Mouse (Mus musculus) natural killer cell, adult 2 months (primary cell): ENCODE data around the gene Frmd8.

Experiments used
- DNase-seq, 2 experiments: peaks; one replicate each; pipeline ENCODE4 v3.0.0; 2022; ENCODE audit warnings: low spot score in 2 of 2

The Frmd8 gene

DNA sequence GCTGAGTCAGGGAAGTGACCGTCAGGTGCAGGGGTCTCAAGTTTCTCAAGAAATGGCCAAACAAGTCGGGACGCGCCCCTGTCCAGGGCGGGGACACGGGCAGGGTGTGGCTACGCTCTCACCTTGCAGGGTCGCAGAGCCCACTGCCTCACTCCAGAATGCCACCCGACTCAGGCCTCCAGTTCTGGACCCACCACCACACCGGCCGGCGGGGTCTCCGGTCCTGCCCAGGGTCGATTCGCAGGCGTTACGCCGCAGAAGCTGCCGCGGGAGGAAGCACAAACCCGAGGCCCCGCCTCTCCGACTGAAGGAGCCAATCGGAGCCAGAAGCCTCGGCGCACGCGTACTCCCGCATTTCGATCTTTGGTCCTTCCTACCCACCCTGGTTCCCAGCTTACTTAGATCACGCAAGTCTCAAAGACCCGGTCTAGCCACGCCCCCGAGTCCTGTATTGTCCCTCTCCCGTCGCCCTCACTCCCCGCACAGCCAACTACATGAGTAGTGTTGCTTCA lies at the start of gene Frmd8:
Gene Frmd8, minus strand, starts transcription at position 306 of the 512 bp plus-strand sequence.
- peak; percentile 86 to 88 for DNase-seq

DNA sequence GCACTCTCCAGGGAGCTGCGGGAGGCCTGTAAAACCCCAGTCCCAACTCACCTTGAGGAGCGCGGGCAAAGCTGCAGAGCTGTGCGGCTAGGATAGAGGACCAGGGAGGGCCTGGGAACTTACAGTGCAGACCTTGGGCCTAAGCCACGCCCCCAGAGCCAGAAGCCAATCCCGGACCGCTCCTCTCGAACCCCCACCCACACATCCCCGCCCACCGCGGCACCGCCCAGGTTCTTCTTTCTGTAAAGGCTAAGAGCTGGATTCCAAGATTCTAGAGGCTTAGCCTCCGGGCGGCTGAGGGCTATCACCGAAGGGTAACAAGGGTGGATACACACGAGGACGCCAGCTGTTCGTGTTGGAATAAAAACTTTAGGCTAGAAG lies 49.6 kb upstream of the Frmd8 start, which contains the start of gene Cdc42ep2:
Gene Cdc42ep2, minus strand, starts transcription at position 104 of the 381 bp plus-strand sequence.
- peak; percentile 86 to 91 for DNase-seq

DNA sequence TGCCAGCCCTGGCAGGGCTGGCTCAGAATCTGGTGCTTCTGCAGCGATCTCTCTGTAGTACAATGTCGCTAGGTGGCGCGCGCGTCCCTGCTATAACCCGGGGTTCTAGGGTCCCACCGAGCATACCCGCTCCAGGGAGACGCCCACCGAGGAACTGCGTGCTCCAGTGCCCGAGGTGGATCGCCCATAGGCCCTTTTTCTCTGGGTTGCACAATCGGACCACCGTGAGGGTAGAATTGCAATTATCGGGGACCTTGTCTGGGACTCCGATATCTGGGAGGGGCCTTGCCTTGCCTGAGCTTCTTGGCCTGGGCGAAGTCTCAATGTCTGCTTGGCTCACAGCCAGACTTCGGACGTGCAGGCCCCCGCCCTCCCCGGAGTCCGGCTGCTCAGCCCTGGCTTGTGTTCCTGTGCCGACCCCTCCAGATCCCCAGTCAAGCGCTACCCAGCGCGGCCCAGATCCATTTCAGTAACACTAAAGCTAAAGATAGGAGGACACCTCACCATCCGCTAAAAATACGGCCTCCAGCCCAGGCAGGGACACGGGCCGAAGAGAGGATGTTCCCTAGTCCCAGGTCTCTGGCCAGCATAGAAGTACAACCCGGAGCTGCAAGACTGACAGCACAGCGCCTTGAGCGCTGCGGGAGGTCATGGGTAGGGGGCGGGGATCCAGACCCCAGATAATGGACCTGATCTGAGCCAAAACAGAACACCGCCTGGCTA lies 49.1 kb upstream of the Frmd8 start:
- DNase-seq: peak; percentile 68 to 80

DNA sequence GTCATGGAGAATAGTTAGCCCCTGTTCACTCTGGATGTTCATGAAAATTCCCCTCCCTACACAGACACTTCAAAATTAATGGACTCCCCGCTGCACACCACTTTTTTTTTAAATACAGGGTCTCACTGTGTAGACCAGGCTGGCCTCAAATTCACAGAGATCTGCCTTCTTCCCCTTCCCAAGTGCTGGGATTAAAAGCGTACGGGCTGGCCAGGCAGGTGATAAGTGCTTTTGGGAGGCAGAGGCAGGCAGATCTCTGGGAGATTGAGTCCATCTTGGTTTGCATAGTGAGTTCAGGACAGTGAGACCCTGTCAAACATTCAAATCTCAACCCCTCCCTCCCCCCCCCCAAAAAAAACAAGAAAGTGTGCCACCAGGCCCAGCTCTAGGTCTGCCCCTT lies 47.9 kb upstream of the Frmd8 start:
- no peak for DNase-seq

DNA sequence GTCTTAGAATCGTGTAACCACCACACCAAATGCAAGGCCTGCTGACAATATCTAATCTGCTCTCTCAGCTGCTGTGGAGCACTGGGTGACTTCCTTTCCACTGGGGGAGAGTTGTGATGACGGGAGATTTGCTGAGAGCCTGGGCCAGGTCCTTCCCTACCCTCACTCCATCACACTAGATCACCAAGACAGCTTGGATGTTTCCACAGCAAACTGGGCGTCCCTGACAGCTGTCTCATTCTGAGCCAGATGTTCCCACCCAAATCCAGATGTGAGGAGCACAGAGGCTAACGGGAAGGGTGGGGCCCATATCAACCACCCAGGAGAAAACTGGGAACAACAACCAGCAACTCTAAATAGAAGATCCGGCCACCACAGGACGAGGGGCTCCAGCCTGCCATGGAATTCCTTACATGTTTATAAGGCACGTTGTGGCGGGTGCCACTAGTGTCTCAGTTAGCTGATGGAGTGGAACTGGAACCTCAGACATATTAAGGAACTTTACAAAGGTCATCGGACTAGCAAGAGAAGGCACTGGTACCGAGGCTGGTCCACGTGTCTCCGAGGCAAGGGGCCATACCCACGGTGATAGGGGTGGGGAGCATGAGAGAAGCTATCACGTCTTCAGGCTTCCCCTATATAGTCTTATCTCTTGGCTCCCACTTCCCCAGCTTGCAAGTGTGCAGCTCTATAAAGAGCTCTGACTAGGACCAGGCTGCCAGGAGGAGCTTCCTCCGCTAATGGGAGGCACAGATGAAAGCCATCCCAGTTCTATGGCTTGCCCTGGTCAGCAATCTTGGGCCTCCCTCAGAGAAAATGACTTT lies 47.3 kb upstream of the Frmd8 start:
- no peak for DNase-seq

DNA sequence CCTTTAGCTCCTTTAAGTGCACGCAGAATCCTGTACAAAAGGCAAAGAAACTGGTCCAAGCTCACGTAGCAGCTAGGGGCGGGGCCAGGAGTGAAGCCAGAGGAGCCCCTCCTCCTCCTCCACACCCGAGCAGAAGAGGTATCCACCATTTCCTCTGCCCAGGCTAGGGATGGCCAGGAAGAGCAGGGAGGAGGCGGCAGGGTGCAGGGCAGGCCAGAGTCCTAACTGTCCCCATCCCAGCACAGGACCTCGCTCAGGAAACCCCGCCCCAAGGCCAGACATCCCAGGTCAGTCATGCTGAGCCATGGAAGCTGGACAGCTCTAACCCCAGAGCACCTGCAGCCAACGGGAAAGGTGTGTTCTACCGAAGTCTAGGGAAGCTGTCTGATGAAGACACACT lies 46.6 kb upstream of the Frmd8 start:
- no peak for DNase-seq

DNA sequence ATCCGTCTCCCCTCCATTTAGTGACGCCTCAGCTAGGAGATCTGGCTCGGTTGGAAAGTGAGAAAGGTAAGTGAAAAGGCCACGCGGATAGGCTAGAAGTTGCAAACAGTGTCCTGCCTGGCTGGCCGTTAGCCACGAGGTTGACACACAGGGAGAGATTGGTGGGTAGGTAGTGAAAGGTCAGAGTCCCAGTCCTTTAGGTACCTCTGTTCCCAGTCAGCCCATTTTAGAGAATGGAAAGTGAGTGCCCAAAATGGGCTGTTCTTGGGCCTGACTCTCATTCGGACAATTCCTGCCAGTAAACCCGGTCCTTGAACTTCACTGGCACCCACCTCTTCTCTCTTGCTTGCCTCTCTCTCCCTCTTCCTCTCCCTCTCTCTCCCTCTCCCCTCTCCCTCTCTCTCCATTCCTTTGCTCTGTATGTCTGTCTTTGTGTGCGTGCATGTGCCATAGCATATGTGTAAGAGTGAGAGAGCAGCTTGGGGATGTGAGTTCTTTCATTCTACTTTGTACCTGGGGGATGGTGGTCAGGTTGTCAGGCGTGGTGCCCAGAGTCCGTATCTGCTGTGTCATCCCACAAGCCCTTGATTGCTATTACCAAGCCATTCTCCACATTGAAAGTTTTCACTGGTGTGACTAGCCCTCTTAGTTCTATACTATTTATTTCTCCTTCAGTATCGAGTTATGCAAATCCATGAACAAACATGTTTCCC lies 38.1 kb upstream of the Frmd8 start, which contains the start of gene Dpf2:
Gene Dpf2, minus strand, starts transcription at position 4 of the 713 bp plus-strand sequence.
- DNase-seq: no peak

DNA sequence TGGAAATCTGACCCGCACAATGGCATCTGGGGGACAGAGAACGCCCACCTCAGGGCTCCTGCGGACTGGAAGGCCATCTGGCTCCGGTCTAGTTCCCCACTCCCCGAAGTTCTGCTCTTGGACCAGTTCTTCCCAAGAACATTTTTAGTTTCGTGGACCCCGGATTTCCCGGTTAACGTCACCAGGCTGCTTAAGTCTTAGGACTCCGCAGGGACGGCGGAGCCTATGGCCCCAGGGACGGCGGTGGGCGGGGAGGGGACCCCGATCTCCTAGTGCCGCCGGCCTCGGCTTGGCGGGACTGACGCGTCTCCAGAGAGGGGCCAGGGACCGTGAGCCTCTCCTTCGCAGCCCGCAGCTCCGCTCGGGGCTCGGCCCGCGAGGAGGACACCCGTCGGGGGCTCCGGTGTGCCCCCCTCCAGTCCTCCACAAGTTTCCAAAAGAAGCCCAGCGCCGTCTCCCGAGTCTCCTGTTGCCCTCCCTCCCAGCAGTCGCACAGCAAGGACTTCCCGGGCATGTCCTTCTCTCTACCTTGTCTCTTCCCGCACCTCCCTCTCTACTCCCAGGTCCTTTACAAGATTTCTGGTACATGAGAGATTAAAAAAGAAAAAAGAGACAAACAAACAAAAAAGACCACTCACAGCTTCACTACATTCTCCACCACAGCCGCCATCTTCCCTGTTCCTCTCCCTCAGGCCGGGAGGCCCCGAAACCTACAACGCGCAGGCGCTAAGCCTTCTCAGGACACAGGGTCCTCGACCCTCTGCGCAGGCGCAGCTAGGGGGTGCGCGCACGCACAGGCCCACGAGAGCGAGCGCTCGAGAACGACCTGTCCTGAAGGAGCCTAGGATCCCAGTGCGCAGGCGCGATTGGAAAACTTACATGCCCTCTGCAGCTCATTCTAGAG lies 37.3 kb upstream of the Frmd8 start:
- DNase-seq: peak; percentile 97 to 98

DNA sequence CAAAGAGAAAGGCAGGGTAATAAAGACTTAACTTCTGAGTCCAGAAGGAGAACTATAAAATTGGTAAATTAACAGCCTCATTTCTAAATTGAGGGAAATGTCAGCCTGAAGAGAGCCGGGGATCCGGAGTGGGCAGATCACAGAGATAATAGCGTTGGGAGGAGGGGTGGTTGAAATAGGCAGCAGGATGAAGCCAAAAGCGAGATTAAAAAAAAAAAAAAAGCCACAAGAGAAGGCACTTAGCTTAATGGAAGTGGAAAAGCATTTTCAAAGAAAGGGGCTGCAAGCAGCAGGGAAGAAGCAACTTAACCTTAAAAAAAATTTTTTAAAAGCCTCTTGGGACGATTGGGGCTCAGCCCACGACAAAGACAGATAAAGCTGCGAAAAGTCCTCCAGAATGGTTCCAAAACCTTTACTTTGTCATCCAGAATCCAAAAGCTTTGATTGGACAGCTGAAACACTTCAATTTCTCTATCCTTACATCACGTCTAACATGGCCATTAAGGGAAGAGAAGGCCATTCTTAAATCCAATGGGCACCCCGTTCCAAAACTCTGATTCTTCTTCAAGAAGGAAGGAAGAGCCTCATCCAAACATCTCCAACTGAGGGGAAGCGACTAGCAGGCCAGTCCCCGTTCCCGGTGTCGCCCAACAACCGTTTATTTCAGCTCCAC lies 36.5 kb upstream of the Frmd8 start:
- DNase-seq: no peak

DNA sequence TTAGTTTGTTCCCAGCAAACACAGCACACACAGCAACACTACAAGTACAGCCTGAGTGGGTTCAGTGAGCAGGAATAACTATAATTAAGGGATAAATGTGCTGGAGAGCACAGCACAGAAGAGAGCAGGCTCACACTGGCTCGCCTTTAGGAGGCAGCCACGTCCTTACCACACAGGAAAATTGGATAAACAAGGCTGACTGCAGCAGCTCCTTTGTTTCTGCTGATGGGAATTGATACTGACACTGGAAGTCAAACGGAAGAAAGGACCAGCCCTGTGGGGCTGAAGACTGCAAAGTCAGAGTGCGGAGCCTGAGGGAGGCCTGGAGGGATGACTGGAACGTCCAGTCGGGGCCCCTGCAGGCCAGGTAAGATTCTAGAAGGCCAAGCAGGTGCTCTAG lies 35.1 kb upstream of the Frmd8 start:
- DNase-seq: no peak

DNA sequence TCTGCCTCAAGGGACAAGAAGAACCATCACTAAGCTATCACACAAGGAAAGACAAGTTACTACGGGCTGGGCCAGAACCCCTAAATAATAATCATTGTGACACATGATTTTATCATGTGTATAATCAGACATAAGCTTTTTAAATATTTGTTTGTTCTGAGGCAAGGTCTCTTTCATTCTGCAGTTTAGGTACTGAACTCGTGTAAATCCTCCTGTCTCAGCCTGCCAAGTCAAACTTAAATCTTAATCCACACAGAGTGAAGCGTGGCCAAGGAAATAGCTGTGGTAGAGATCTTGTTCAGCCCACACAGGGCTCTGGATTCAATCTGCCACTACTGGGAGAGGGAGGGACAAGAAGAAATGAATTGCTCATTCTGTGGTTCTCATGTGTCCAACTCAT lies 32.2 kb upstream of the Frmd8 start:
- no peak for DNase-seq

DNA sequence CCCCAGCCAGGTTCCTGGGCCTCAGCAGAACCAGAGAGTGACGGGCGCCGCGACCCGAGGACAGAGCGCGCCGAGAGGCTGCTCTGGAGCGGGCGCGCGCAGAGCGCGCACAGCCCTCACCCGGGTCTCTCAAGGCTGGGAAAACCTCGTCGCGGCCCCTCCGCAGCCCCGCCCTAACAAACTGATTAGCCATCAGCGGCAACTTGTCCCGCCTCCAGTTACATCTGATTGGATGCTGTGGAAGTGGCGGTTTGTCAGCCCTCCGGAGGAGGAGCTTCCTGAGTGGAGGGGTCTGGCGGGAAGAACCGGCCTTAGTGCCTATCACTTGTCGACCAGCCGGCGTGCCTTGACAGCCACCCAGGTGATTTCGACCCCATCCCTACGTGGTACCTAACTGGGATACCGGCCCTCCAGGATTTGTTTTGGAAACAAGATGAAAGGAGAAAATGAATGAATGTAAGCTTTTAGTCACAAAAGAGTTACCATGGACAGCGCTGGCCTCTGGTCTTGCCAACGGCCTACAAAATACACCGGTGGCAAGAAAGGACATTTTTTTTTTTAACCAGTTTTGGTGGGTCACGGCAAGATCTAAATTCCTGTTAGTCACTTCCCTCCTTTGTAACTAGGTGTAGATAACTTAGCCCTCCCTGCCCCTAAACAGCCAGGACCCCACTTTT lies 19.1 kb upstream of the Frmd8 start, which contains the start of gene Tigd3:
Gene Tigd3, minus strand, starts transcription at position 148 of the 677 bp plus-strand sequence.
- peak; percentile 79 to 84 for DNase-seq

DNA sequence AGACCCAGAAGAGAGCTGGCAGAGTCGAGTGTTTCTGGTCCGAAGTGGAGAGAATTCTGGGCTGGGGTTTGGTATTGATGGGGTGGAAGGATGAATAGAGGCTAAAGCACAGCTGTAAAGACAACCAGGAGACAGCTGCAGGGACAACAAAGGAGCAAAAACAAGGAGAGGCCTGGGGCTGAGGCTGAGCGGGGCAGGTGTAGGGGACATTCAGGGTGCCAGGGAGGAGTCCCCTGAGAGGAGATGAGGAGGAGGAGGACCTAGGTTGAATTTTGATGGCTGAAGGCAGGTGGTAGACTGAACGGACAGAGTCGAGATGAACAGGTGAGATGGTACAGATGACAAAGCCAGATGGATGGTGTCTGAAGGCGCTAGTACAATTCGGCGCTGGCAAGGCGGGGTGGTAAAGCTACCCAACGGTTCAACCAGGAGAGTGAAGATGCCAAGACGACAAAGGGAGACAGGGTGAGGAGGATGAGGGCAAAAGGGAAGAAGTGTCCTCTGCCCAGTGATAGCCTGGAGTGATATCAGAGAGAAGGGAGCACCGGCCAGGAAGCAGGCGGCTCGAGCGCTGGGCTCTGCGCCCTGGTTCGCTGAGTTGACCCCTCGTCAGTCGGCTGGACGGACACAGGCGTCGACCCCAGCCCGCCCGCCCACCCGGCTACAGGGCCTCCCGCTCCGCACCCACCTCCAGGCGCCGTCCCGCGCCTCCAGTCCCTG lies 18.4 kb upstream of the Frmd8 start:
- DNase-seq: no peak

DNA sequence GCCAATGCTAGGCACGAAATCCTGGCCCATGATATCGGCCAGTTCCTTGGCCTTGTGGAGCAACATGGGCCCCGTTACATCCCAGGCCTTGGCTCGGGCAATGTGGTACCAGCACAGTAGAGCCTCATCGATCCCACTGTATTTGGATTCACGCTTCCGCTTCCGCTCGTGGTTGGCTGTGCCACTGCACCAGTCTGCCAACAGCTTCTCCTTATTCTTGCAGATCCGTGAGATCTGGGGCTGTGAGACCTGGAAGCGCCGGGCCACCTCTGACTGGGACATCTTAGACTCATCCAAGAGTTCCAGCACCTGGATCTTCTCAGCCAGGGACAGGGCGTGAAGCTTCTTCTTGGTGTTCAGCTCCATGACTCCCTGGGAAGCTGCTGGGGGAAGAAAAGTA lies 17.7 kb upstream of the Frmd8 start:
- no peak for DNase-seq

DNA sequence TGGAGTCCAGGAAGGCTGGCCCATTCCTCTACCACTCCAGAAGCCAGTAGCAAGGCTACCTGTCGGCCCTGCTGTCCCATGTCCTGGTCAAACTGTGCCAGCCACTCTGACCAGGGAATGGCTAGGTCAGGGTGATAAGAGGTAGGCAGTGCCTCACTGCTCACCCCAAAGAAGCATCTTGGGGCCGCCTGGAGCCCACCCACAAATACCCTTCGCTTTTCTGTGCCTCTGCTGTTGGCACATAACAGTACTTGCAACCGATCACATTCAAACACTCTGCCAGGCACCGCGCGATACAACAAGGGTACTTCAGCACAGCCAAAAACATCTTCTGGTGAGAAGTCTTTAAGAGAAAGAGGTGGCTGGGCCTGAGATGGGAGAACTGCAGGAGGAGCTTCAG lies 17.2 kb upstream of the Frmd8 start:
- DNase-seq: no peak

DNA sequence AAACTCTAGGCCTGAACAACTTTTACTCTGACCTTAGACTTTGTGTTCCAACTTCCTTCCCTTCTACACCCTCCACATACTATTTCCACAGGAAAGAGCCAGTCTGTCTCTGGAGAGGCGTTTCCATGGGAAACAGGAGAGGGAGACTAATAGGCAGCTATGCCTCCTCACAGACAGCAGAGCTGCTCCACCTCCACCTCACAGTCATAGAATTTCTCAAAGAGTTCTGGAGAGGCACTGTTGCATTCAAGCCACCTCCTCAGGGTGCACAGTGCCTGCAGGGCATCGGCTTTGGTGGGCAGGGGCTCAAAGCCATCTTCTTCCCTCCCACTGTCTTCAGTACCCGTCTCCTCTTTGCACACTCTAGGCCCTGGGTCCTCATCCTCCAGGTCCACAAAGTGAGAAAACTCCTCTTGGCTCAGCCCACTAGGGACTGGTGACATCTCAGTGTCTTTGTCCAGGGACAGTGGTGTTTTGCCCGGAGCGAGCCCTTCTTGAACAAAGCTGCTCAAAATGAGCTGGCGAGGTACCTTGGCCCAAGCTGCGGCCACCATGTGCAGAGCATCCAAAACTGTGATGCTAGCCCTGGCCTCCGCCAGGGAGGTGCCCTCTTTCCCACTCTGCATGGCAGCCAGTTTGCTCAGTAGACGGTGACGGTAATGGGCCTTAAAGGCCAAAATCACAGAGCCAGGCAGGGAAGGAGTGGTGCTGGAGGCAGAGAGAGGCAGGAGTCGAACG lies 16.6 kb upstream of the Frmd8 start:
- DNase-seq: no peak

DNA sequence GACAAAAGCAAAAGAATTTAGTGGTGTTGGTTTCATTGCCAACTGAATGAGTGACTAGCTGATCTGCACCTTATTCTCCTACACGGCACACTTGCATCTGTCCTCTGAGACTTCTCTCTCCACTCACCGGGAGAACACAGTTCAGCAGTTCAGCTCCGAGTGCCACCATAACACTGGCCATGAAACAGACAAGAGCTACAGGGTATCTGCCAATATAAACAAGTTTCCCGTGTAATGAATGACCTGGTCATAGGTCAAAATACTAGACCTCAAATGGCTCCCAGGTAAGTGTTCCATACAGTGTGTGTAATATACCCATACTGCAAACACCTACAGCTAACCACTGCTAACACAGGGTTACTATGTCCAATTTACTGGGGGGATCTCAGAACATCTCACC lies 14.1 kb upstream of the Frmd8 start:
- no peak for DNase-seq

DNA sequence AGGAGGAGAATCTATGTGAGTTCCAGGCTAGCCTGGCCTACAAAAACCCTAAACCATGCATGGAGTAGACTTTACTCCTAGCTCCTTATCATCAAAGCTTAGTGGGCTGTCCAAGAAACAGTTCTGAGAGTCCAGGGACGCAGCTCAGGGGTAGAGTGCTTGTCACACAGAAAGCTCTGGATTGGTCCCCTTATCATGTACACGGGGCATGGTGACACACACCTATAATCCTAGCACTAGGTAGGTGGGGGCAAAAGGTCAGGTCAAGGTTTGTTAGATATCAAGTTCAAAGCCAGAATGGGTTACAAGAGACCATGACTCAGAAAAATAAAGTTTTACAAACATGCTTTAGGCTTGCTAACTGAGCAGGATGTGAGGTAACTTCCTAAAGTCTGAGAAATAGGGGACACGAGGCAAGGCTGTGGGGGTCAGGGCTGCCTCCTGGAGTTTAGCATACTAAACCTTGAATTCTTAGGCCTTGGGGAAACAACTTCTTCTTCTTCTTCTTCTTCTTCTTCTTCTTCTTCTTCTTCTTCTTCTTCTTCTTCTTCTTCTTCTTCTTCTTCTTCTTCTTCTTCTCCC lies 12.3 kb upstream of the Frmd8 start:
- DNase-seq: no peak
